Mouse (Mus musculus) megakaryocyte, embryonic 14.5 days (primary cell): ENCODE results near the gene Tmem108.

ENCODE experiments used
- FLI1 ChIP-seq: IDR thresholded peaks from 2 replicates; pipeline ENCODE4 v1.6.1; 2012; ENCODE audit warnings: low read length, inconsistent platforms, mixed read lengths
- GATA1 ChIP-seq: IDR thresholded peaks from 3 replicates; pipeline ENCODE4 v1.6.1; 2012; ENCODE audit warnings: mixed read lengths, low read length, inconsistent platforms, borderline replicate concordance

DNA sequence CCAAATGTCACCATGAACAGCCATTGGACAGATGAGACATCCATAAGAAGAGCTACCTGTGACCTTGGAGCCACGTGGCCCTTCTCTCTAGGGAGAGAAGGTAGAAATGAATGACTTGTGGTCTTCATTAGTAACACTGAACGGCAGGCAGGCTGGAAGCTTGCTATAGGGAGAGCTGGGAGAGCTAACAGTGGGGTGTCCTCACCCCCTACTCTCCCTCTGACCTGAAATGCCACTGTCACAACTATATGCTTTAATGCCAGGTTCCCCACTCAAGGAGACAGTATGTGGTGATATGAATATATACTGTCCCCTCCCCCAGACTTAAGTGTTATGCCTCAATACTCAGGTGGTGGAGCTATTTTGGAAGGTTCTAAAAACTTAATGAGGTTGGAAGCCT is 301.8 kb downstream of the Tmem108 start:
- no peak for TF ChIP-seq GATA1
- no peak for TF ChIP-seq FLI1
